Mouse (Mus musculus) MEL (cell line): ENCODE measurements around the gene Gm12166. TPM values are rescaled to one million over a fixed set of nuclear protein-coding genes. Genes with fewer than 3 reads are reported as not detected.

Source experiments
- DNase-seq: peaks from one replicate; pipeline ENCODE4 v3.0.0; 2011; ENCODE audit warnings: low read depth, low spot score
- H3K27ac ChIP-seq: 2 replicates; pipeline ENCODE4 v1.5.1; 2012; ENCODE audit warnings: low read depth, mild to moderate bottlenecking, control low read depth, low read length, moderate library complexity; ENCODE audit not compliant: control insufficient read depth
- H3K27me3 ChIP-seq, 2 experiments: fragments of 150-350 bp in 1 of 2; sonication (generic) in 1 of 2; 2 replicates each; pipeline ENCODE4 v1.6.1; 2012; ENCODE audit warnings: low read length in 2 of 2, mild to moderate bottlenecking in 2 of 2, improper control_type of control experiment in 1 of 2, moderate library complexity in 1 of 2; ENCODE audit not compliant: insufficient read depth in 2 of 2, control insufficient read depth in 1 of 2
- H3K36me3 ChIP-seq, 2 experiments: 2 replicates each; pipeline ENCODE4 v1.6.1; 2012 to 2014; ENCODE audit warnings: low read length in 2 of 2, improper control_type of control experiment in 1 of 2, inconsistent platforms in 1 of 2, mild to moderate bottlenecking in 1 of 2; ENCODE audit not compliant: insufficient read depth in 2 of 2, control insufficient read depth in 1 of 2
- H3K4me1 ChIP-seq, 2 experiments: fragments of 150-350 bp in 1 of 2; sonication (generic) in 1 of 2; 2 replicates each; pipeline ENCODE4 v1.6.1; 2012; ENCODE audit warnings: low read length in 2 of 2, improper control_type of control experiment in 1 of 2, mild to moderate bottlenecking in 1 of 2; ENCODE audit not compliant: insufficient read depth in 2 of 2, control insufficient read depth in 1 of 2
- H3K4me3 ChIP-seq, 2 experiments: fragments of 150-350 bp in 1 of 2; sonication (generic) in 1 of 2; 2 replicates each; pipeline ENCODE4 v1.5.1; 2012; ENCODE audit warnings: low read depth in 2 of 2, low read length in 2 of 2, mild to moderate bottlenecking in 2 of 2, moderate library complexity in 2 of 2, control low read depth in 1 of 2, improper control_type of control experiment in 1 of 2; ENCODE audit not compliant: control insufficient read depth in 1 of 2, insufficient read depth in 1 of 2
- H3K79me2 ChIP-seq: 2 replicates; pipeline ENCODE4 v1.6.1; 2012; ENCODE audit warnings: mild to moderate bottlenecking, low read length, moderate library complexity; ENCODE audit not compliant: control insufficient read depth, poor library complexity, insufficient read depth
- H3K9ac ChIP-seq: 2 replicates; pipeline ENCODE4 v1.6.1; 2012; ENCODE audit warnings: low read depth, mild to moderate bottlenecking, control low read depth, low read length, moderate library complexity; ENCODE audit not compliant: control insufficient read depth, poor library complexity, severe bottlenecking
- H3K9me3 ChIP-seq: fragments of 150-350 bp; sonication (generic); replicated peaks from 2 replicates; pipeline ENCODE4 v1.6.1; 2012; ENCODE audit warnings: mild to moderate bottlenecking, low read length, improper control_type of control experiment, moderate library complexity; ENCODE audit not compliant: insufficient read depth
- CHD2 ChIP-seq: IDR thresholded peaks from 2 replicates; pipeline ENCODE4 v1.6.1; 2011; ENCODE audit warnings: low read length, improper control_type of control experiment
- CTCF ChIP-seq, 3 experiments: IDR thresholded peaks in 2 of 3; conservative IDR thresholded peaks in 1 of 3; 2 replicates each; pipeline ENCODE4 v1.5.1; 2011 to 2012; ENCODE audit warnings: low read length in 3 of 3, low read depth in 2 of 3, mild to moderate bottlenecking in 2 of 3, improper control_type of control experiment in 1 of 3, inconsistent platforms in 1 of 3, mixed read lengths in 1 of 3, moderate library complexity in 1 of 3; ENCODE audit not compliant: control insufficient read depth in 1 of 3, insufficient read depth in 1 of 3, poor library complexity in 1 of 3, severe bottlenecking in 1 of 3
- ELF1 ChIP-seq: IDR thresholded peaks from 2 replicates; pipeline ENCODE4 v1.6.1; 2014; ENCODE audit warnings: low read depth, mild to moderate bottlenecking, inconsistent platforms, low read length, improper control_type of control experiment, moderate library complexity
- ETS1 ChIP-seq: IDR thresholded peaks from 2 replicates; pipeline ENCODE4 v1.6.1; 2012; ENCODE audit warnings: low read depth, mild to moderate bottlenecking, inconsistent platforms, low read length, improper control_type of control experiment, moderate library complexity
- GATA1 ChIP-seq: IDR thresholded peaks from 2 replicates; pipeline ENCODE4 v1.6.1; 2011; ENCODE audit warnings: low read depth, low read length, improper control_type of control experiment
- KAT2A ChIP-seq: conservative IDR thresholded peaks from 2 replicates; pipeline ENCODE4 v1.6.1; 2012; ENCODE audit warnings: low read depth, low read length, improper control_type of control experiment, inconsistent platforms
- MAFK ChIP-seq: IDR thresholded peaks from 2 replicates; pipeline ENCODE4 v1.6.1; 2011; ENCODE audit warnings: low read depth, mild to moderate bottlenecking, low read length, improper control_type of control experiment, borderline replicate concordance
- MAX ChIP-seq: IDR thresholded peaks from 2 replicates; pipeline ENCODE4 v1.6.1; 2011; ENCODE audit warnings: low read length, improper control_type of control experiment
- MAZ ChIP-seq: IDR thresholded peaks from 2 replicates; pipeline ENCODE4 v1.6.1; 2012; ENCODE audit warnings: low read depth, mild to moderate bottlenecking, inconsistent platforms, low read length, improper control_type of control experiment
- MEF2A ChIP-seq: IDR thresholded peaks from 2 replicates; pipeline ENCODE4 v1.6.1; 2014; ENCODE audit warnings: low read depth, mild to moderate bottlenecking, inconsistent platforms, low read length, improper control_type of control experiment; ENCODE audit not compliant: poor library complexity, insufficient replicate concordance, severe bottlenecking; ENCODE audit errors: extremely low read depth
- MXI1 ChIP-seq: IDR thresholded peaks from 2 replicates; pipeline ENCODE4 v1.6.1; 2011; ENCODE audit warnings: mild to moderate bottlenecking, low read depth, low read length, improper control_type of control experiment
- MYB ChIP-seq: IDR thresholded peaks from 2 replicates; pipeline ENCODE4 v1.6.1; 2011; ENCODE audit warnings: mild to moderate bottlenecking, low read depth, low read length, improper control_type of control experiment
- MYC ChIP-seq: IDR thresholded peaks from 2 replicates; pipeline ENCODE4 v1.6.1; 2011; ENCODE audit warnings: low read depth, mild to moderate bottlenecking, low read length, improper control_type of control experiment, moderate library complexity
- NELFE ChIP-seq: IDR thresholded peaks from 2 replicates; pipeline ENCODE4 v1.6.1; 2011; ENCODE audit warnings: low read depth, low read length, improper control_type of control experiment
- NRF1 ChIP-seq: IDR thresholded peaks from 2 replicates; pipeline ENCODE4 v1.6.1; 2014; ENCODE audit warnings: low read depth, mild to moderate bottlenecking, inconsistent platforms, low read length, improper control_type of control experiment, moderate library complexity; ENCODE audit not compliant: poor library complexity, insufficient read depth, severe bottlenecking
- POLR2A ChIP-seq, 2 experiments: IDR thresholded peaks; 2 replicates each; pipeline ENCODE4 v1.6.1; 2011 to 2012; ENCODE audit warnings: low read length in 2 of 2, mild to moderate bottlenecking in 2 of 2, control low read depth in 1 of 2, improper control_type of control experiment in 1 of 2, low read depth in 1 of 2, moderate library complexity in 1 of 2; ENCODE audit not compliant: control insufficient read depth in 1 of 2, insufficient read depth in 1 of 2, poor library complexity in 1 of 2
- POLR2AphosphoS5 ChIP-seq: IDR thresholded peaks from 2 replicates; pipeline ENCODE4 v1.6.1; 2012; ENCODE audit warnings: low read depth, borderline replicate concordance, mild to moderate bottlenecking, inconsistent platforms, low read length, moderate library complexity, mixed read lengths
- RAD21 ChIP-seq: IDR thresholded peaks from 2 replicates; pipeline ENCODE4 v1.6.1; 2011; ENCODE audit warnings: mild to moderate bottlenecking, low read depth, low read length, improper control_type of control experiment
- RCOR1 ChIP-seq: IDR thresholded peaks from 2 replicates; pipeline ENCODE4 v1.6.1; 2012; ENCODE audit warnings: low read depth, mild to moderate bottlenecking, inconsistent platforms, low read length, improper control_type of control experiment
- SIN3A ChIP-seq: IDR thresholded peaks from 2 replicates; pipeline ENCODE4 v1.6.1; 2012; ENCODE audit warnings: low read length, improper control_type of control experiment, inconsistent platforms
- SMC3 ChIP-seq: IDR thresholded peaks from 2 replicates; pipeline ENCODE4 v1.6.1; 2011; ENCODE audit warnings: low read depth, low read length, improper control_type of control experiment
- TAL1 ChIP-seq: IDR thresholded peaks from 2 replicates; pipeline ENCODE4 v1.6.1; 2012; ENCODE audit warnings: mild to moderate bottlenecking, inconsistent platforms, low read length, moderate library complexity, mixed read lengths
- TBP ChIP-seq: IDR thresholded peaks from 2 replicates; pipeline ENCODE4 v1.8.0; 2011; ENCODE audit warnings: low read depth, low read length, improper control_type of control experiment
- TCF12 ChIP-seq: IDR thresholded peaks from 2 replicates; pipeline ENCODE4 v1.6.1; 2014; ENCODE audit warnings: low read depth, mild to moderate bottlenecking, inconsistent platforms, low read length, improper control_type of control experiment, moderate library complexity
- UBTF ChIP-seq: IDR thresholded peaks from 2 replicates; pipeline ENCODE4 v1.6.1; 2012; ENCODE audit warnings: low read depth, mild to moderate bottlenecking, inconsistent platforms, low read length, improper control_type of control experiment, moderate library complexity, borderline replicate concordance; ENCODE audit not compliant: insufficient read depth
- ZC3H11A ChIP-seq: IDR thresholded peaks from 2 replicates; pipeline ENCODE4 v1.6.1; 2012; ENCODE audit warnings: low read depth, mild to moderate bottlenecking, inconsistent platforms, low read length, improper control_type of control experiment
- ZKSCAN1 ChIP-seq: IDR thresholded peaks from 2 replicates; pipeline ENCODE4 v1.6.1; 2012; ENCODE audit warnings: low read depth, mild to moderate bottlenecking, inconsistent platforms, low read length, improper control_type of control experiment, moderate library complexity
- ZMIZ1 ChIP-seq: IDR thresholded peaks from 2 replicates; pipeline ENCODE4 v1.6.1; 2012; ENCODE audit warnings: low read depth, mild to moderate bottlenecking, inconsistent platforms, low read length, improper control_type of control experiment, moderate library complexity
- ZNF384 ChIP-seq: IDR thresholded peaks from 2 replicates; pipeline ENCODE4 v1.6.1; 2012; ENCODE audit warnings: low read depth, mild to moderate bottlenecking, inconsistent platforms, low read length, improper control_type of control experiment
- polyA plus RNA-seq, 2 experiments: library from polyadenylated mRNA; stranded (reverse) in 1 of 2; unstranded in 1 of 2; fragments of >175 nt in 1 of 2; fragments of >200 nt in 1 of 2; gene quantifications; 2 replicates each; pipeline versions ENCODE4 v1.2.1 to v1.2.4; 2012; ENCODE audit warnings: low replicate concordance in 2 of 2, low read depth in 1 of 2; ENCODE audit not compliant: insufficient read length in 2 of 2, insufficient read depth in 1 of 2, missing spikeins in 1 of 2
- total RNA-seq: library from RNA; depleted of rRNA; stranded (reverse); fragments of 300-350 nt; gene quantifications from 2 replicates; pipeline ENCODE4 v1.2.3, GENCODE M21; 2012

Gm12166 gene
- total and polyA plus RNA-seq, 3 experiments = 4.1 to 6.8 TPM; not detected in 1

- TF ChIP-seq MXI1 (no peak), MYC (no peak), MAX (no peak), ZC3H11A (no peak), ZNF384 (no peak), NRF1 (no peak), ELF1 (no peak), SMC3 (no peak), MYB (no peak), MAZ (no peak), CHD2 (no peak), NELFE (no peak), UBTF (no peak)
- H3K9ac ChIP-seq = no peak overlapping the region
- no peak for DNase-seq
- H3K4me3 ChIP-seq = no peak overlapping the region
- no peaks in the 10 kb centered on the region for H3K79me2 ChIP-seq
- no peaks in the 10 kb centered on the region for H3K9me3 ChIP-seq
- no peak overlapping the region for H3K27ac ChIP-seq
- H3K4me1 ChIP-seq = peaks cover 48 to 53% of the 10 kb centered on the region in 2 experiments
- no peaks in the 10 kb centered on the region for H3K27me3 ChIP-seq
- H3K36me3 ChIP-seq = peaks cover 0 to 52% of the 10 kb centered on the region in 2 experiments; a peak in 2 of 4 replicates
Observed at GRCm38 (mm10) chr11:46081075-46081474, 29.0 kb upstream of the Gm12166 start.

GRCm38 (mm10) chr11:46077732-46078375, 25.7 kb upstream of the Gm12166 start:
- peak overlapping the region; percentile 96 for H3K27ac ChIP-seq
- H3K79me2 ChIP-seq = no peaks in the 10 kb centered on the region
- peak; percentile 98 for DNase-seq
- H3K27me3 ChIP-seq = no peaks in the 10 kb centered on the region
- peak overlapping the region; percentile 46 for H3K9ac ChIP-seq
- H3K4me3 ChIP-seq = peak overlapping the region in 1 of 2 experiments; percentile 3; a peak in 2 of 4 replicates
- H3K9me3 ChIP-seq = no peaks in the 10 kb centered on the region
- H3K36me3 ChIP-seq = peaks cover 0 to 34% of the 10 kb centered on the region in 2 experiments; a peak in 2 of 4 replicates
- peaks cover 33 to 34% of the 10 kb centered on the region in 2 experiments for H3K4me1 ChIP-seq
- TF ChIP-seq ZKSCAN1 = no peak
- TF ChIP-seq MAFK = peak; percentile 43; the same call in 1 of the 2 replicates
- peak; percentile 72 for TF ChIP-seq MAZ
- peak; percentile 81 for TF ChIP-seq SIN3A
- peak; percentile 98 for TF ChIP-seq GATA1
- TF ChIP-seq RAD21 = no peak
- no peak; the same call in 1 of the 2 replicates for TF ChIP-seq MXI1
- no peak for TF ChIP-seq ZMIZ1
- peak; percentile 91 for TF ChIP-seq MYB
- no peak for TF ChIP-seq POLR2AphosphoS5
- TF ChIP-seq MAX = 0 out of 2 replicates have a peak, but pooled peaks have one; percentile 6
- TF ChIP-seq TBP = peak; percentile 85
- no peak for TF ChIP-seq CTCF (IDR thresholded peaks at IDR 0.05 in 2 of 3, conservative IDR thresholded peaks at IDR 0.05 in 1 of 3; ENCODE audit: control insufficient read depth in 1 of 3, insufficient read depth in 1 of 3, low read depth in 2 of 3, low read length in 3 of 3, poor library complexity in 1 of 3, severe bottlenecking in 1 of 3)
- TF ChIP-seq RCOR1 = peak; percentile 91
- TF ChIP-seq MYC = no peak
- TF ChIP-seq ZNF384 = no peak
- 0 out of 4 replicates have a peak, but pooled peaks have one; percentile 20 to 49 for TF ChIP-seq POLR2A (IDR thresholded peaks at IDR 0.05; ENCODE audit: control insufficient read depth in 1 of 2, insufficient read depth in 1 of 2, low read depth in 1 of 2, low read length in 2 of 2, poor library complexity in 1 of 2)
- peak; percentile 99 for TF ChIP-seq TCF12
- TF ChIP-seq ETS1 = peak; percentile 91
- TF ChIP-seq KAT2A = no peak
- no peak for TF ChIP-seq MEF2A
- TF ChIP-seq UBTF = 0 out of 2 replicates have a peak, but pooled peaks have one; percentile 86
- no peak for TF ChIP-seq SMC3
- peak; percentile 99 for TF ChIP-seq TAL1
- peak; percentile 35; the same call in 1 of the 2 replicates for TF ChIP-seq CHD2
